Mouse (Mus musculus) embryonic facial prominence, embryonic 15.5 days (tissue): Measurements from ENCODE around the gene Cela1. TPM values are rescaled to one million over a fixed set of nuclear protein-coding genes. Genes with fewer than 3 reads are reported as not detected.

Experiments
- ATAC-seq: fragments of 200-750 bp; cut with Nextera tagmentation; 2 replicates; pipeline ENCODE4 v1.8.0; 2017; ENCODE audit warnings: low read depth, moderate TSS enrichment; ENCODE audit not compliant: insufficient number of reproducible peaks, low FRiP score, low TSS enrichment
- H3K27ac ChIP-seq: fragments of 300-500 bp; sonication (generic); replicated peaks from 2 replicates; pipeline ENCODE4 v1.5.1; 2015; ENCODE audit warnings: mild to moderate bottlenecking, inconsistent platforms
- H3K27me3 ChIP-seq: fragments of 300-500 bp; sonication (generic); 2 replicates; pipeline ENCODE4 v1.6.1; 2015; ENCODE audit warnings: inconsistent platforms
- H3K36me3 ChIP-seq: fragments of 300-500 bp; sonication (generic); 2 replicates; pipeline ENCODE4 v1.6.1; 2015; ENCODE audit warnings: mild to moderate bottlenecking, inconsistent platforms
- H3K4me1 ChIP-seq: fragments of 300-500 bp; sonication (generic); 2 replicates; pipeline ENCODE4 v1.6.1; 2015; ENCODE audit warnings: inconsistent platforms
- H3K4me2 ChIP-seq: fragments of 300-500 bp; sonication (generic); replicated peaks from 2 replicates; pipeline ENCODE4 v1.6.1; 2015; ENCODE audit warnings: mild to moderate bottlenecking, inconsistent platforms
- H3K4me3 ChIP-seq: fragments of 300-500 bp; sonication (generic); replicated peaks from 2 replicates; pipeline ENCODE4 v1.5.1; 2015; ENCODE audit warnings: mild to moderate bottlenecking, inconsistent platforms
- H3K9ac ChIP-seq: fragments of 300-500 bp; sonication (generic); 2 replicates; pipeline ENCODE4 v1.6.1; 2015; ENCODE audit warnings: inconsistent platforms
- H3K9me3 ChIP-seq: fragments of 300-500 bp; sonication (generic); replicated peaks from 2 replicates; pipeline ENCODE4 v1.6.1; 2016; ENCODE audit warnings: inconsistent platforms
- WGBS: fragments of 180-500 bp; shearing (Covaris S2); methylation state at CpG from one replicate; pipeline ENCODE4 v1.1.7; 2015; 5-methylcytosine and 5-hydroxymethylcytosine counted together
- microRNA-seq: library from miRNA; unstranded; fragments of <30 nt; microRNA quantifications from one replicate; pipeline ENCODE4, GENCODE M21; 2016; ENCODE audit warnings: borderline number of aligned reads
- polyA plus RNA-seq: library from polyadenylated mRNA; unstranded; fragments of >200 nt; fragmentation: Nextera tagmentation; extraction: Ambion mirVana; gene quantifications from 2 replicates; pipeline ENCODE4 v1.2.1, GENCODE M21; 2015

Gene Cela1
- polyA plus RNA-seq, 1 experiment from 2014 or later, result 5.3 TPM

DNA sequence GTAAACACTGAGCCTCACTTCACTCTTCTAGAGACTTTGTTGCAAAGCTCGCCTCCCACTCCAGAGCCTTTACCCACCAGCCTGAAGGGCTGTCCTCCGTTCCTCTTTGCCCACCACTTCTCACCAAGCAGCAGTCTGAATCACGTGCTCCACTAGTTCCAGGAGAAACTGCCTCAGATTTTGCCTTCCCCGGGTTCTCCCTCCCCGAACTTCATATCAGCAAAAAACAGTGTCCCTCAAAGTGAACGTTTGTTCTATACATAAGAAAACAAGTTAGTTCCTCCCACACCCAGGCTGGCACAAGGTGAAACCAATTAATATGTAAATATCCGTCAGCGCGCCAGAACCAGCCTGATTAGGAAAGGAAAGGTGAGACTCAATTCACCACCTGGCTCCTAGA is 52.5 kb downstream of the Cela1 start:
- Histone ChIP-seq H3K4me3 (peak overlapping the region; percentile 56), H3K27ac (0 out of 2 replicates have a peak overlapping the region, but pooled peaks have one; percentile 65)
- WGBS, result 6% methylated on average over 9 of the region's 9 CpGs

DNA sequence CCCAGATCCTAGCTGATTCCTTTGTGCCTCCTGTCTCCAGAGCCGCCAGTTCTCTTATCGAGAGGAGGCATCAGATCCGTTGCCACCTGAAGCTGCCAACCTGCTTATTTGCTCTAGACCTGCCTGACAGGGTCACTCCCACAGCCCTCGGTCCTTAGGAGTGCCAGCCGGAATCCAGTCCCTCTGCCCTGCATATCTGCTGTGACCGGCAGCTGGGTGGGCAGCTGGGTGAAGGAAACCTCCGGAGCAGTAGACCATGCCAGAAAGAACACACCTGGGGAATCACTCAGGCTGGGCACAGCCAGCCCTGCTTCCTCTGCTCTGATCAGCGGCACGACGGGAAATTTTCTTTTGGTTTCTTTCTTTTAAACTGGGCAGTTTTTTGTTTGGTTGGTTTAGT is 54.4 kb downstream of the Cela1 start:
- no peak for ATAC-seq
- no peak overlapping the region for H3K4me3 ChIP-seq
- no peak overlapping the region for H3K4me2 ChIP-seq
- no peak overlapping the region for H3K9ac ChIP-seq
- no peaks in the 10 kb centered on the region for H3K9me3 ChIP-seq
- no peak overlapping the region for H3K27ac ChIP-seq
- H3K4me1 ChIP-seq, result peaks cover 23% of the 10 kb centered on the region
- WGBS, result 78% methylated on average over 10 of the region's 10 CpGs
- peaks cover 46% of the 10 kb centered on the region for H3K27me3 ChIP-seq
- H3K36me3 ChIP-seq, result no peaks in the 10 kb centered on the region

More for the DNA sequence above, 52.5 kb downstream of the Cela1 start:
- H3K9me3 ChIP-seq, result no peaks in the 10 kb centered on the region
- no peak for ATAC-seq
- peaks cover 53% of the 10 kb centered on the region for H3K27me3 ChIP-seq
- H3K9ac ChIP-seq, result no peak overlapping the region
- H3K4me2 ChIP-seq, result no peak overlapping the region
- no peaks in the 10 kb centered on the region for H3K36me3 ChIP-seq
- peaks cover 22% of the 10 kb centered on the region for H3K4me1 ChIP-seq

DNA sequence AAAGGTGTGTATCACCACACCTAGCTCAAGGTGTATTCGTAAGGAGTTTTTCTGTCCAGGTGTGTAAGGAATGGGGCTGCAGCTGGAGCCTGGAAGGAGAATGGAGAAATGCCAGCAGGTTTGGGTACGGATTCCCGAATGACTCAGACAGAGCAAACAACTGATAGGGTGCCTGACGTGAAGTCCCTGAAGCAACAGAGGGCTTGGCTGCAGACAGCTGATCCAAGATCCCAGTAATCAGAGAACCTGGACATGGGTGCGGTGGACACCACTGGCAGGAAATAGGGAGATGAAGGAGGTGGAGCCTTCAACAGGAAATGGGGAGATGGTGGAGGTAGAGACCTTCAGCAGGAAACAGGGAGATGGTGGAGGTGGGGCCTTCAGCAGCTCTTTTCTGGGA is 55.4 kb downstream of the Cela1 start:
- Histone ChIP-seq H3K36me3 (no peaks in the 10 kb centered on the region), H3K27me3 (peaks cover 36% of the 10 kb centered on the region), H3K4me1 (peaks cover 26% of the 10 kb centered on the region), H3K9ac (no peak overlapping the region), H3K27ac (no peak overlapping the region), H3K4me3 (no peak overlapping the region), H3K4me2 (no peak overlapping the region), H3K9me3 (no peaks in the 10 kb centered on the region)
- no peak for ATAC-seq
- 74% methylated on average over 5 of the region's 5 CpGs for WGBS

DNA sequence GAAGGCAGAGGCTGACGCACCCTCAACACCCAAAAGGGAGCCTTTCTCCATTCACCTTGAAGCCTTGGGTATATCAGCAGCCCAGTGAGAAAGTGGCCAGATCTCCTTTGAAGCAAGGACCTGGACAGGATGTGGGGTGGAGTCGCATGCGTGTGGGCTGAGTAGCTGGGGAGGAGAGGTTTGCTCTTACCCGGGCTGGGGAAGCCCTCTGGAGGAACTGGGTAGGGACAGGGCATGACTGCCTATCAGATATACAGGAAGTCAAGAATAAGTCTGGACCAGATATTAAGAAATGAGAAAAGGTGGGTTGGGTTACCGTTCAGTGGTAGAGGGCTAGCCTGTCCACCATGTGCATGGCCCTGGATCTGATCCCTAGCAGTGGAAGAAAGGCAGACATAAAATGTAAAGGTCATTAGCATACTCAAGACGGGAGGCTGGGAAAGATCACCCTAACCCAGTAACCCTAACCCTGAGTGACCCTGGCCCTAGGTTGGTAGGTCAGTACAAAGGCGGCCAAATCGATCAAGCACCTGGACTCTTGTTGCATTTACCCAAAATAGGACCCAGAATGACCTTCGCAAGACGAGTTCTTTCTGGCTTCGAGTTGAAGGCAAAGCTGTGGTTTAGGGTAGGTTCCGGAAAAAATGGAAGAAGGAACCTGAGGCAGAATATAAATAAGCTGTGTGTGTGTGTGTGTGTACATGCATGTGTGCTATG is 56.1 kb downstream of the Cela1 start:
- no peak overlapping the region for H3K4me3 ChIP-seq
- H3K4me1 ChIP-seq, result peaks cover 19% of the 10 kb centered on the region
- no peak overlapping the region for H3K4me2 ChIP-seq
- H3K27ac ChIP-seq, result no peak overlapping the region
- 79% methylated on average over 12 of the region's 12 CpGs for WGBS
- no peak overlapping the region for H3K9ac ChIP-seq
- ATAC-seq, result no peak
- H3K9me3 ChIP-seq, result no peaks in the 10 kb centered on the region
- H3K27me3 ChIP-seq, result peaks cover 29% of the 10 kb centered on the region
- H3K36me3 ChIP-seq, result no peaks in the 10 kb centered on the region

DNA sequence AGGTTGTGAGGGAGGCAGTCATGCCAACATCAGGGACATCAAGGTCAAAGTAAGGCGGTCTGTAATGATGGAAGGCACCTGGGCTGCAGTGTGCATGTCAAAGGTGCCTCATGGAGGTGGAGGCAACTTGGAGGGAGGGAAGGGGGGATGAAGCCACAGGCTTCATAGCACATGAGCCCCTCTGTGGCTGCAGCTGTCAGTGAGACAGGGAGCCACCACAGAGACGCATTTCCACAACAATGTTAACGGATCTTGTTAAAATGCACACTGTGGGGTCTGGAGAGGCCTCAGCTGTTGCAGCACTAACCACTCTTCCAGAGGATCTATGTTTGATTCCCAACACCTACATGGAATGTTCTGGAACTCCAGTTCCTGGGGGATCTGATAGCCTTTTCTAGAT is 57.6 kb downstream of the Cela1 start:
- Histone ChIP-seq H3K4me1 (peaks cover 10% of the 10 kb centered on the region), H3K36me3 (no peaks in the 10 kb centered on the region), H3K4me2 (no peak overlapping the region), H3K9me3 (no peaks in the 10 kb centered on the region), H3K27me3 (peaks cover 15% of the 10 kb centered on the region), H3K27ac (no peak overlapping the region), H3K4me3 (no peak overlapping the region), H3K9ac (no peak overlapping the region)
- no peak for ATAC-seq
- WGBS, result 73% methylated on average over 3 of the region's 3 CpGs

DNA sequence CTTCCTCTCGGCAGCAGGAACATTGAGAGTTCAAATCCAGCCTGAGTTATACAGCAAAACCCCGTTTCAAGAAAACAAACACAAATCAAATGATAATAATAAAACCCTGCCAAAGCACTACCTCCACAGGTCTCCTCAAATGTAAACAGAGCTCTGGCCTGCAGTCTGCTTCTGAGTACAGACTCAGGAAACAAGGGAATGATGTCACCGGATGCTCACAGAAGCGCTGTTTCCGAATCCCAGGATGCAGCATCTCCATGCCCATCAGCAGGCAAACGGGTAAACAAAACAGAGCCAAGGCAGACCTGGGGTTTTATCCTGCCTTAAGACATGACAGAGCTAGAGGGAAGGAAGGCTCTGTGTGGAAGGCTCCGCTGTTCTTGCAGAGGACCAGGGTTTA is 58.9 kb downstream of the Cela1 start:
- no peak for ATAC-seq
- Histone ChIP-seq H3K4me2 (no peak overlapping the region), H3K9me3 (no peaks in the 10 kb centered on the region), H3K4me3 (no peak overlapping the region), H3K9ac (no peak overlapping the region), H3K27ac (no peak overlapping the region), H3K27me3 (peaks cover 4% of the 10 kb centered on the region; the same call in 1 of the 2 replicates), H3K36me3 (no peaks in the 10 kb centered on the region), H3K4me1 (peaks cover 10% of the 10 kb centered on the region)
- WGBS, result 35% methylated on average over 7 of the region's 7 CpGs

DNA sequence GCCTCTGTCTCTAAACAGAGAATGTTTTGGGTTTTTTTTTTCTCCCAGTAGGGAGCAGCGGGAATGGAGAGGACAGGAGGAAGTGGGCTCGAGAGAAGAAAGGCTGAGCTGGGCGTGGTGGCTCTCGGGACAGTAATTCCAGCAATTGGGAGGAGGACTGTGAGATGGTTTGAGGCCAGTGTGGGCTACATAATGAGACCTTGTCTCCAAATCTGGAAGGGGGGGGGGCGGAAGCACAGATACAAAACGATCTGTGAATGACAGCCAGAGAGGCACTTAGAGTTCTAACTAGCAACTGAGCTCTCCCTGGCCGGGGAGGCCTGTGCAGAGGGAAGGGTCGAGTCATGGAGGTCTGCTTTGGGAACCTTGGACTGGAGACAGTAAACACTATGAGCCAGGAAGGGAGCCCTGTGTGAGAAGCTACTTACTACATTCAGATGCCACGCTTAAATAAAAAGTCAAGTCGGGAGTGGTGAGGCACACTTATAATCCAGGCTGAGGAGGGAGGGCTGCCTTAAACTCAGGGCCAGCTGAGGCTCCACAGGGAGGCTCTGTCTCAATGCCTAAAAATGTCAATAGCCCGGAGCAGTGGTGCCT is 59.8 kb downstream of the Cela1 start:
- Histone ChIP-seq H3K36me3 (no peaks in the 10 kb centered on the region), H3K27ac (peak overlapping the region; percentile 22), H3K4me3 (no peak overlapping the region), H3K4me1 (peaks cover 10% of the 10 kb centered on the region), H3K27me3 (no peaks in the 10 kb centered on the region; the same call in 1 of the 2 replicates), H3K4me2 (no peak overlapping the region; the same call in 1 of the 2 replicates), H3K9ac (no peak overlapping the region), H3K9me3 (no peaks in the 10 kb centered on the region)
- WGBS, result 8% methylated on average over 11 of the region's 11 CpGs
- ATAC-seq, result no peak

DNA sequence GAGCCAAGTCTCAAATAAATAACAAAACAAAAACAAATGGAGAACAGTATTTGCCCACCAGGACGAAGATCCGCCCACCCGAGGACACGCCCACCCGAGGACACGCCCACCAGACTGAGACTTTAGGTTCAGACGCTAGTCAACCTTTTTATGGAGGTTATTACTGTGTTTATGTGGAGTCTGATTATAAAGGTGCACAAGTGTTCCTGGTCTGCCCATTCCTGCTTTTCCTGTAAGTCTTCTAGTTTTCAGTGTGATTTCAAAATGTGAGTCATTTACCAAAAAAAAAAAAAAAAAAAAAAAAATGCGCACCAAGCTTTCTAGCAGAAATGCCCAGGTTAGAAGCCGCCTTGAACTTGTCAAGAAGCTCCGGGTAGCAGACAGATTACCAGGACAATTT is 60.4 kb downstream of the Cela1 start:
- ATAC-seq, result no peak

DNA sequence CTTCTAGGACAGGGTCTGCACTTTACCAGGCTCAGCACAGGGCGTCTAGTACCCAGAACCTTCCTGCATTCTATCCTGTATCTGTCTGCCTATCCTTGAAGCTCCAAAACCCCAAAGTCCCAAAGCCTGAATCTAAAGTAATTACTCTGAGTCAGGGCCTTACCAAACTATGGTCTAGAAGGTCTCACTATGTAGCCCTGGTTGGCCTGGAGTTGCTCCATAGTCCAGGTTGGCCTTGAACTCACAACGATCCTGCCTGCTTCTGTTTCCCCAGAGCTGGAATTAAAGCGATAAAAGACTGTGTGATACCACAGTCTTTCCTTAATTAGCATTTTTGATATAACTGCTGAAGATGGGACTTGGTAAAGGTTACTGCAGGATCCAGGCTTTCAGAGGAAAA is 63.3 kb downstream of the Cela1 start:
- Histone ChIP-seq H3K27me3 (no peaks in the 10 kb centered on the region), H3K27ac (no peak overlapping the region), H3K4me1 (peaks cover 14% of the 10 kb centered on the region), H3K4me2 (no peak overlapping the region), H3K36me3 (peaks cover 13% of the 10 kb centered on the region), H3K9me3 (no peaks in the 10 kb centered on the region), H3K4me3 (no peak overlapping the region), H3K9ac (no peak overlapping the region)
- WGBS, result 88% methylated on average over 3 of the region's 3 CpGs
- ATAC-seq, result no peak

More for the DNA sequence above, 60.4 kb downstream of the Cela1 start:
- 14% methylated on average over 10 of the region's 10 CpGs for WGBS
- H3K4me3 ChIP-seq, result no peak overlapping the region
- no peak overlapping the region; the same call in 1 of the 2 replicates for H3K4me2 ChIP-seq
- H3K27me3 ChIP-seq, result no peaks in the 10 kb centered on the region
- 0 out of 2 replicates have a peak overlapping the region, but pooled peaks have one; percentile 22 for H3K27ac ChIP-seq
- no peaks in the 10 kb centered on the region for H3K36me3 ChIP-seq
- no peak overlapping the region for H3K9ac ChIP-seq
- peaks cover 10% of the 10 kb centered on the region for H3K4me1 ChIP-seq
- H3K9me3 ChIP-seq, result no peaks in the 10 kb centered on the region

Small RNA genes within 50 kb of the gene (microRNA-seq; reads per million reads assigned to microRNA genes)
- gene Mir6961, result not detected

Other genes starting within 250 kb of the Cela1 start
- 29.6 and 30.2 TPM in 2 replicates for gene Letmd1, start 218.9 kb downstream of the Cela1 start, polyA plus RNA-seq
- gene Csrnp2, start 192.4 kb downstream of the Cela1 start, polyA plus RNA-seq, result 17.4 and 18.8 TPM in 2 replicates
- gene Tfcp2, start 135.9 kb downstream of the Cela1 start, polyA plus RNA-seq, result 23.0 and 26.6 TPM in 2 replicates
- 12.3 and 13.8 TPM in 2 replicates for gene Pou6f1, start 87.9 kb downstream of the Cela1 start, polyA plus RNA-seq
- 179 and 203 TPM in 2 replicates for gene Dazap2, start 72.6 kb downstream of the Cela1 start, polyA plus RNA-seq
- gene Smagp, start 51.0 kb downstream of the Cela1 start, polyA plus RNA-seq, result 25.7 and 28.5 TPM in 2 replicates
- gene Bin2, start 18.4 kb downstream of the Cela1 start, polyA plus RNA-seq, result 5.2 and 5.7 TPM in 2 replicates
- gene Galnt6, start 41.5 kb upstream of the Cela1 start, polyA plus RNA-seq, result 4.0 and 4.5 TPM in 2 replicates
- gene Slc4a8, start 73.8 kb upstream of the Cela1 start, polyA plus RNA-seq, result 4.8 TPM in 2 replicates
- 4.3 and 5.5 TPM in 2 replicates for gene Scn8a, start 181.9 kb upstream of the Cela1 start, polyA plus RNA-seq